Mouse (Mus musculus) testis, adult 2 months (tissue): ENCODE results near the gene Gm45140.

Experiments
- CTCF ChIP-seq: fragments of 200-500 bp; IDR thresholded peaks from 2 replicates; pipeline ENCODE4 v1.5.1; 2012; ENCODE audit warnings: low read depth, mild to moderate bottlenecking, inconsistent platforms, low read length, moderate library complexity; ENCODE audit not compliant: control insufficient read depth, insufficient read depth, insufficient replicate concordance
- POLR2A ChIP-seq: fragments of 200-500 bp; IDR thresholded peaks from 2 replicates; pipeline ENCODE4 v1.6.1; 2012; ENCODE audit warnings: low read depth, mild to moderate bottlenecking, inconsistent platforms, low read length, moderate library complexity; ENCODE audit not compliant: control insufficient read depth

GRCm38 (mm10) chr6:87742804-87743203 is 92.8 kb downstream of the Gm45140 start:
- TF ChIP-seq CTCF: peak; percentile 51; the same call in 1 of the 2 replicates
- TF ChIP-seq POLR2A: no peak
